Mouse (Mus musculus) hindbrain, embryonic 11.5 days (tissue): ENCODE results near the gene Map4k3. TPM values are rescaled to one million over a fixed set of nuclear protein-coding genes. Genes with fewer than 3 reads are reported as not detected.

ENCODE experiments used
- ATAC-seq: fragments of 200-750 bp; cut with Nextera tagmentation; 2 replicates; pipeline ENCODE4 v1.8.0; 2017; ENCODE audit warnings: mild to moderate bottlenecking, moderate TSS enrichment, moderate library complexity; ENCODE audit not compliant: low FRiP score
- DNase-seq: peaks from one replicate; pipeline ENCODE4 v3.0.0-alpha.2; 2015; ENCODE audit warnings: low spot score
- H3K27ac ChIP-seq: fragments of 300-500 bp; sonication (generic); 2 replicates; pipeline ENCODE4 v1.5.1; 2014; ENCODE audit warnings: mild to moderate bottlenecking, low read depth, low read length
- H3K27me3 ChIP-seq: fragments of 300-500 bp; sonication (generic); 2 replicates; pipeline ENCODE4 v1.6.1; 2014; ENCODE audit warnings: mild to moderate bottlenecking, low read length, moderate library complexity, mixed read lengths; ENCODE audit not compliant: control insufficient read depth, insufficient read depth
- H3K36me3 ChIP-seq: fragments of 300-500 bp; sonication (generic); 2 replicates; pipeline ENCODE4 v1.6.1; 2014; ENCODE audit warnings: mild to moderate bottlenecking, low read length, moderate library complexity, mixed read lengths; ENCODE audit not compliant: control insufficient read depth, insufficient read depth
- H3K4me1 ChIP-seq: fragments of 300-500 bp; sonication (generic); replicated peaks from 2 replicates; pipeline ENCODE4 v1.6.1; 2014; ENCODE audit warnings: low read length, mixed read lengths; ENCODE audit not compliant: control insufficient read depth, insufficient read depth
- H3K4me2 ChIP-seq: fragments of 300-500 bp; sonication (generic); replicated peaks from 2 replicates; pipeline ENCODE4 v1.6.1; 2014; ENCODE audit warnings: mild to moderate bottlenecking, low read depth, low read length
- H3K4me3 ChIP-seq: fragments of 300-500 bp; sonication (generic); 2 replicates; pipeline ENCODE4 v1.5.1; 2014; ENCODE audit warnings: low read depth, low read length
- H3K9ac ChIP-seq: fragments of 300-500 bp; sonication (generic); 2 replicates; pipeline ENCODE4 v1.6.1; 2014; ENCODE audit warnings: low read depth, low read length
- H3K9me3 ChIP-seq: fragments of 300-500 bp; sonication (generic); 2 replicates; pipeline ENCODE4 v1.6.1; 2016; ENCODE audit warnings: low read length; ENCODE audit not compliant: control insufficient read depth
- WGBS: fragments of 180-500 bp; shearing (Covaris S2); extraction: QIAGEN DNeasy Blood & Tissue Kit; methylation state at CpG from one replicate; pipeline ENCODE4 v1.1.7; 2014; 5-methylcytosine and 5-hydroxymethylcytosine counted together
- polyA plus RNA-seq: library from polyadenylated mRNA; unstranded; fragments of >200 nt; fragmentation: Nextera tagmentation; extraction: Ambion mirVana; gene quantifications from 2 replicates; pipeline ENCODE4 v1.2.1, GENCODE M21; 2014

Map4k3 gene
- polyA plus RNA-seq, 1 experiment from 2014 or later: 27.5 TPM

- Histone ChIP-seq H3K4me1 (no peaks in the 10 kb centered on the region), H3K9me3 (no peaks in the 10 kb centered on the region), H3K27ac (no peak overlapping the region), H3K4me2 (no peak overlapping the region), H3K27me3 (no peaks in the 10 kb centered on the region), H3K9ac (no peak overlapping the region), H3K4me3 (no peak overlapping the region), H3K36me3 (no peaks in the 10 kb centered on the region)
- ATAC-seq: no peak
- DNase-seq: peak; percentile 22
- 49% methylated on average over 6 of the region's 6 CpGs for WGBS
These were observed 44.3 kb downstream of the Map4k3 start for GRCm38 (mm10) chr17:80683821-80684576.

- Histone ChIP-seq H3K9me3 (no peaks in the 10 kb centered on the region), H3K36me3 (no peaks in the 10 kb centered on the region), H3K27me3 (no peaks in the 10 kb centered on the region), H3K4me1 (no peaks in the 10 kb centered on the region), H3K4me3 (no peak overlapping the region), H3K9ac (no peak overlapping the region), H3K27ac (no peak overlapping the region), H3K4me2 (no peak overlapping the region)
- 73% methylated on average over 5 of the region's 5 CpGs for WGBS
- no peak for ATAC-seq
- no peak for DNase-seq
These were observed 45.2 kb downstream of the Map4k3 start for GRCm38 (mm10) chr17:80683041-80683440.

- Histone ChIP-seq H3K9me3 (no peaks in the 10 kb centered on the region), H3K4me3 (no peak overlapping the region), H3K27me3 (no peaks in the 10 kb centered on the region), H3K4me2 (no peak overlapping the region), H3K9ac (no peak overlapping the region), H3K27ac (no peak overlapping the region), H3K4me1 (no peaks in the 10 kb centered on the region), H3K36me3 (no peaks in the 10 kb centered on the region)
- no peak for ATAC-seq
- DNase-seq: no peak
- WGBS: 48% methylated on average over 6 of the region's 6 CpGs
These were observed 50.1 kb downstream of the Map4k3 start for GRCm38 (mm10) chr17:80678190-80678589.

- no peak overlapping the region for H3K27ac ChIP-seq
- H3K9me3 ChIP-seq: no peaks in the 10 kb centered on the region
- H3K4me2 ChIP-seq: no peak overlapping the region
- DNase-seq (no peak), ATAC-seq (no peak)
- WGBS: 85% methylated on average over 11 of the region's 11 CpGs
- H3K27me3 ChIP-seq: no peaks in the 10 kb centered on the region
- H3K4me1 ChIP-seq: no peaks in the 10 kb centered on the region
- H3K9ac ChIP-seq: no peak overlapping the region
- H3K4me3 ChIP-seq: no peak overlapping the region
- no peaks in the 10 kb centered on the region for H3K36me3 ChIP-seq
These were observed 51.3 kb downstream of the Map4k3 start for GRCm38 (mm10) chr17:80676859-80677535.

GRCm38 (mm10) chr17:80676211-80676610, 52.1 kb downstream of the Map4k3 start:
- WGBS: 73% methylated on average over 2 of the region's 2 CpGs
- no peak for DNase-seq
- H3K27ac ChIP-seq: no peak overlapping the region
- no peaks in the 10 kb centered on the region for H3K4me1 ChIP-seq
- no peak overlapping the region for H3K4me2 ChIP-seq
- no peak overlapping the region for H3K4me3 ChIP-seq
- ATAC-seq: no peak
- no peak overlapping the region for H3K9ac ChIP-seq
- no peaks in the 10 kb centered on the region for H3K27me3 ChIP-seq
- no peaks in the 10 kb centered on the region for H3K9me3 ChIP-seq
- no peaks in the 10 kb centered on the region for H3K36me3 ChIP-seq

GRCm38 (mm10) chr17:80670395-80670794, 57.9 kb downstream of the Map4k3 start:
- H3K4me2 ChIP-seq: no peak overlapping the region
- H3K36me3 ChIP-seq: no peaks in the 10 kb centered on the region
- DNase-seq: no peak
- WGBS: 85% methylated on average over 1 of the region's 1 CpGs
- no peak overlapping the region for H3K9ac ChIP-seq
- no peaks in the 10 kb centered on the region for H3K9me3 ChIP-seq
- H3K4me1 ChIP-seq: no peaks in the 10 kb centered on the region
- no peak overlapping the region for H3K4me3 ChIP-seq
- H3K27ac ChIP-seq: no peak overlapping the region
- no peaks in the 10 kb centered on the region for H3K27me3 ChIP-seq
- no peak for ATAC-seq

GRCm38 (mm10) chr17:80663623-80664022, 64.7 kb downstream of the Map4k3 start:
- Histone ChIP-seq H3K9me3 (no peaks in the 10 kb centered on the region), H3K4me1 (no peaks in the 10 kb centered on the region), H3K27ac (no peak overlapping the region; the same call in 1 of the 2 replicates), H3K4me2 (no peak overlapping the region), H3K4me3 (no peak overlapping the region), H3K9ac (no peak overlapping the region), H3K36me3 (no peaks in the 10 kb centered on the region), H3K27me3 (no peaks in the 10 kb centered on the region)
- DNase-seq: no peak
- no peak for ATAC-seq
- 82% methylated on average over 4 of the region's 4 CpGs for WGBS

- H3K4me3 ChIP-seq: no peak overlapping the region
- 74% methylated on average over 7 of the region's 7 CpGs for WGBS
- no peak overlapping the region for H3K27ac ChIP-seq
- ATAC-seq (no peak), DNase-seq (no peak)
- no peaks in the 10 kb centered on the region for H3K27me3 ChIP-seq
- H3K9me3 ChIP-seq: no peaks in the 10 kb centered on the region
- no peaks in the 10 kb centered on the region for H3K4me1 ChIP-seq
- H3K4me2 ChIP-seq: no peak overlapping the region
- H3K9ac ChIP-seq: no peak overlapping the region
- H3K36me3 ChIP-seq: no peaks in the 10 kb centered on the region
These were observed 65.3 kb downstream of the Map4k3 start for GRCm38 (mm10) chr17:80662836-80663620.
